Mouse (Mus musculus): ENCODE measurements around the gene Pkp4. TPM values are rescaled to one million over a fixed set of nuclear protein-coding genes. Genes with fewer than 3 reads are reported as not detected.

The Pkp4 gene
- polyA plus RNA-seq, 1 experiment from 2014 or later = 32.4 TPM

DNA sequence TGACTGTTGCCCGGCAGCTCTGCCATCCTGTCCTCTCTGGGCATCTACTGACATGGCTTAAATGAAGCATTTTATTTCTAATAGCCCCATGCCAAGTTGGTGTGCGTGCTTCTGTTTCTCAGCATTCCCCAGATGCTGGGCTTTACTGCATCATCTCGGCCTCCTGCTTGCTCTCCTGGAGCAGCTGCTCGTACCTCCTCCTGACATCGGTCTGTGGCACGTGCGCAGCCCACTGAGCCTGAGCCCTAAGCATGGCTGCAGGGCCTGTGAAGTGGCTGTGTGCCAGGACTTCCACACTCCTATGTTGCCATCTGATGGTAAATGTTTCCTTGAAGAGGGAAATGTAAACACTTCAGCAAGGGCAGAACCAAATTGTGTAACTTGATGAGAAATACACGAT, 30.8 kb downstream of the Pkp4 start:
- DNase-seq = peak; percentile 56
- TF ChIP-seq CTCF (IDR thresholded peaks at IDR 0.05; ENCODE audit: low read depth) = no peak

DNA sequence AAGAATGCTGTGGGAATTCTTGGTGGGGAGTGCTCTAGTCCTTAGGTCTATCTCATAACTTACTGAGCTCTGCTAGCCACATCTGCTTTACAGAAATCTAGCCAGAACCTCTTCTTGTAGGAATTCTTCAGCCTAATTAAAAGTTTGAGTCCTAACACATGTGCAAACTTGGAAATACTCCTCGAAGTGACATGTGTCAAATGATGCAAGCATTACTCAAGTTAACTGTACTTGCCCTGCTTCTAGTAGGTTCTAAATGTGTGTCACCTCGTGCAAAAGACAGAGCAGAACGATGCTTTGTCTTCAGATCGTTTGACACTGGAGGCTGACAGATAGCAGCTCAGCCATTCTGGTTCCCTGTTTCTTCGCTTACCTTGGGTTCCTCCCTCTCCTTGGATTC, 32.5 kb downstream of the Pkp4 start:
- no peak for DNase-seq
- Histone ChIP-seq H3K27ac (ENCODE audit: low read depth) (no peak overlapping the region), H3K4me2 (no peak overlapping the region), H3K9ac (no peak overlapping the region), H3K27me3 (ENCODE audit: insufficient read depth, low read length) (no peaks in the 10 kb centered on the region), H3K4me3 (ENCODE audit: low read depth, low read length) (no peak overlapping the region), H3K36me3 (ENCODE audit: insufficient read depth) (no peaks in the 10 kb centered on the region), H3K4me1 (ENCODE audit: insufficient read depth) (peaks cover 3% of the 10 kb centered on the region; the same call in 1 of the 2 replicates), H3K9me3 (ENCODE audit: low read depth, low read length) (no peaks in the 10 kb centered on the region)
- ATAC-seq (ENCODE audit: insufficient read depth) = no peak
- no peak for TF ChIP-seq CTCF (IDR thresholded peaks at IDR 0.05; ENCODE audit: low read depth)
- 54% methylated on average over 5 of the region's 5 CpGs for WGBS

More for the DNA sequence above, 30.8 kb downstream of the Pkp4 start:
- 48% methylated on average over 8 of the region's 8 CpGs for WGBS
- Histone ChIP-seq H3K4me1 (ENCODE audit: insufficient read depth) (peaks cover 3% of the 10 kb centered on the region; the same call in 1 of the 2 replicates), H3K4me3 (ENCODE audit: low read depth, low read length) (no peak overlapping the region), H3K36me3 (ENCODE audit: insufficient read depth) (no peaks in the 10 kb centered on the region), H3K9ac (no peak overlapping the region), H3K4me2 (no peak overlapping the region), H3K27ac (ENCODE audit: low read depth) (no peak overlapping the region), H3K27me3 (ENCODE audit: insufficient read depth, low read length) (no peaks in the 10 kb centered on the region), H3K9me3 (ENCODE audit: low read depth, low read length) (no peaks in the 10 kb centered on the region)
- ATAC-seq (ENCODE audit: insufficient read depth) = peak; percentile 70

- Histone ChIP-seq H3K4me2 (no peak overlapping the region), H3K27ac (ENCODE audit: low read depth) (no peak overlapping the region), H3K4me1 (ENCODE audit: insufficient read depth) (0 out of 2 replicates have a peak, but pooled peaks cover 2% of the 10 kb centered on the region), H3K4me3 (ENCODE audit: low read depth, low read length) (no peak overlapping the region), H3K27me3 (ENCODE audit: insufficient read depth, low read length) (no peaks in the 10 kb centered on the region), H3K36me3 (ENCODE audit: insufficient read depth) (no peaks in the 10 kb centered on the region), H3K9me3 (ENCODE audit: low read depth, low read length) (no peaks in the 10 kb centered on the region), H3K9ac (no peak overlapping the region)
- ATAC-seq (ENCODE audit: insufficient read depth) (no peak), DNase-seq (no peak)
- TF ChIP-seq CTCF (IDR thresholded peaks at IDR 0.05; ENCODE audit: low read depth) = no peak
- 81% methylated on average over 4 of the region's 4 CpGs for WGBS
These were observed 36.5 kb downstream of the Pkp4 start for GRCm38 (mm10) chr2:59197156-59197555.

DNA sequence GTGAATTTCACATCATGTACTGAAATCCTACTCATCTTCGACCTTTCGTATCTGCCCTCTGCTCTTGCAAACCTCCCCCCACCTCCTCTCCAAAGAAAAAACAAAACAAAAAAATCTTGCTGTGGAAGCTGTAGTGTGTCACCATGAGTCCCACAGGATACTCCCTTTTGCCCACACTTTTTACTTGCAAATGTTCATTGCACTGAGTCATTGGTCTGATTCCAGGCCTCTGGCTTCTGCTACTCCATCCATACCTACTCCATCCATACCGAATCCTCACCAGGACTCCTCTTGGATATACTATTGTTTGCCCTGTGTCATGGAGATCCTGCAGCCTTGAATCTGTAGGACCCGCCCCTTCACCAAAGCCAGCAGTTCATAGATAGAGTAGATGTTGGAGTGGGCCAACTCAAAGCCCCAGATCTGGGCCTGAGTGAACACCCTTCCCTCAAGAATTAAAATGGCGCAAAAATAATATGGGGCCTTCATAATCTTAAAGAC, 38.9 kb downstream of the Pkp4 start:
- Histone ChIP-seq H3K36me3 (ENCODE audit: insufficient read depth) (no peaks in the 10 kb centered on the region), H3K27ac (ENCODE audit: low read depth) (no peak overlapping the region), H3K4me1 (ENCODE audit: insufficient read depth) (0 out of 2 replicates have a peak, but pooled peaks cover 2% of the 10 kb centered on the region), H3K4me2 (no peak overlapping the region), H3K4me3 (ENCODE audit: low read depth, low read length) (no peak overlapping the region), H3K9me3 (ENCODE audit: low read depth, low read length) (no peaks in the 10 kb centered on the region), H3K9ac (no peak overlapping the region), H3K27me3 (ENCODE audit: insufficient read depth, low read length) (no peaks in the 10 kb centered on the region)
- no peak for ATAC-seq (ENCODE audit: insufficient read depth)
- WGBS = 92% methylated on average over 5 of the region's 5 CpGs
- no peak for TF ChIP-seq CTCF (IDR thresholded peaks at IDR 0.05; ENCODE audit: low read depth)
- no peak for DNase-seq

- ATAC-seq (ENCODE audit: insufficient read depth) = no peak
- Histone ChIP-seq H3K9me3 (ENCODE audit: low read depth, low read length) (no peaks in the 10 kb centered on the region), H3K27me3 (ENCODE audit: insufficient read depth, low read length) (no peaks in the 10 kb centered on the region), H3K4me3 (ENCODE audit: low read depth, low read length) (no peak overlapping the region), H3K9ac (no peak overlapping the region), H3K4me2 (no peak overlapping the region), H3K36me3 (ENCODE audit: insufficient read depth) (no peaks in the 10 kb centered on the region), H3K4me1 (ENCODE audit: insufficient read depth) (0 out of 2 replicates have a peak, but pooled peaks cover 2% of the 10 kb centered on the region), H3K27ac (ENCODE audit: low read depth) (no peak overlapping the region)
- 69% methylated on average over 3 of the region's 3 CpGs for WGBS
- DNase-seq = no peak
- no peak for TF ChIP-seq CTCF (IDR thresholded peaks at IDR 0.05; ENCODE audit: low read depth)
These were observed 39.9 kb downstream of the Pkp4 start for GRCm38 (mm10) chr2:59200511-59200910.

- 0 out of 2 replicates have a peak, but pooled peaks have one; percentile 32 for ATAC-seq (ENCODE audit: insufficient read depth)
- no peak for DNase-seq
- H3K9ac ChIP-seq = no peak overlapping the region
These were observed 42.3 kb downstream of the Pkp4 start for GRCm38 (mm10) chr2:59202930-59203329.

GRCm38 (mm10) chr2:59203627-59204425, 43.2 kb downstream of the Pkp4 start:
- H3K9ac ChIP-seq = no peak overlapping the region
- H3K27ac ChIP-seq (ENCODE audit: low read depth) = no peak overlapping the region
- H3K27me3 ChIP-seq (ENCODE audit: insufficient read depth, low read length) = no peaks in the 10 kb centered on the region
- WGBS = 50% methylated on average over 3 of the region's 3 CpGs
- no peak for ATAC-seq (ENCODE audit: insufficient read depth)
- DNase-seq = no peak
- H3K4me2 ChIP-seq = no peak overlapping the region
- TF ChIP-seq CTCF (IDR thresholded peaks at IDR 0.05; ENCODE audit: low read depth) = no peak
- H3K9me3 ChIP-seq (ENCODE audit: low read depth, low read length) = no peaks in the 10 kb centered on the region
- peaks cover 7% of the 10 kb centered on the region; the same call in 1 of the 2 replicates for H3K4me1 ChIP-seq (ENCODE audit: insufficient read depth)
- H3K4me3 ChIP-seq (ENCODE audit: low read depth, low read length) = no peak overlapping the region
- no peaks in the 10 kb centered on the region for H3K36me3 ChIP-seq (ENCODE audit: insufficient read depth)

More at GRCm38 (mm10) chr2:59202930-59203329, 42.3 kb downstream of the Pkp4 start:
- peaks cover 7% of the 10 kb centered on the region; the same call in 1 of the 2 replicates for H3K4me1 ChIP-seq (ENCODE audit: insufficient read depth)
- 58% methylated on average over 5 of the region's 5 CpGs for WGBS
- H3K4me2 ChIP-seq = no peak overlapping the region
- H3K27ac ChIP-seq (ENCODE audit: low read depth) = no peak overlapping the region
- TF ChIP-seq CTCF (IDR thresholded peaks at IDR 0.05; ENCODE audit: low read depth) = no peak
- H3K27me3 ChIP-seq (ENCODE audit: insufficient read depth, low read length) = no peaks in the 10 kb centered on the region
- H3K4me3 ChIP-seq (ENCODE audit: low read depth, low read length) = no peak overlapping the region
- H3K36me3 ChIP-seq (ENCODE audit: insufficient read depth) = no peaks in the 10 kb centered on the region
- no peaks in the 10 kb centered on the region for H3K9me3 ChIP-seq (ENCODE audit: low read depth, low read length)

Measured in lung, embryonic 14.5 days (tissue).